Mouse (Mus musculus) gastrocnemius, postnatal 14 days (tissue): Measurements from ENCODE around the gene Pak6. TPM values are rescaled to one million over a fixed set of nuclear protein-coding genes. Genes with fewer than 3 reads are reported as not detected.

Experiments
- DNase-seq: peaks from one replicate; pipeline ENCODE4 v3.0.0; 2021; ENCODE audit warnings: mixed read lengths
- intact Hi-C: fragments of 180-260 bp; cut with DNase I; formaldehyde crosslinking; loops from one replicate; pipeline ENCODE4 v1.15.1; 2025; ENCODE audit warnings: low total_unique reads
- total RNA-seq, 2 experiments: library from RNA; stranded (reverse); gene quantifications; 2 replicates each; pipeline ENCODE4 v1.2.3; 2021

The Pak6 gene
- total RNA-seq, 2 experiments from 2014 or later, result 0.07 to 0.14 TPM

DNA sequence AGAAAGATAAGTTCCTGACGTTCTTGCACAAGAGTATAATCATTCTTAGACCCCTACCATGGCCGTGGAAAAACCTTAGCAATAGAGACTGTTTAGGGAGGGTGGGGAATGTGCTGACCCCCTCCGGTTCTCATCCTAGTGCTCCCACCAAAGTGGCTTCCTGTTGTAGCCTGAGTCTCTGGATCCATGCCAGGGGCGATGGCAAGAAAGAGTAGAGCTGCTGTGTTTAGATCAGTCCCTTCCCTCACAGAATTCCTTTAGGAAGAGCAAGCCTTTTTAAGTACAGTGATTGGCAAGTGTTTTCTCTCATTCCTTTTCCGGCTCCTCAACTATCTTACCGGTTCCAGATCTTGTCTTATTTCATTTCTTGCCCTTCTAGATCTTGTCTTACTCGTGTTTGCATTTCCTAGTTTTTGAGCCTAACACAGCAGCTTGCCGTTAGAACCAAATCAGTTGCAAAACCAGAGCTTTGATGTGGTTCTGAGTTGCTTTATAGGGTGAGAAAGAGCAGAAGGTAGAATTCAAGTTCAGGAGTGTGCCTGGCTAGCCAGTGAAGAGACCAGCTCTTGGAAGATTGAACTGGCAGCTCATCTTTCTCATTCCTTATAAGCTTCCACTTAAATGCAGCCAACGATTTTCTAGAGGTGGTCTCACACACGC, 84.3 kb downstream of the Pak6 start:
- intact Hi-C loops, result no loop called here
- DNase-seq, result no peak

Other genes starting within 250 kb of the Pak6 start
- 100 to 1,000 TPM; 130 to 138 TPM for gene Srp14, start 183.6 kb upstream of the Pak6 start, total RNA-seq
- gene Bmf, start 113.6 kb upstream of the Pak6 start, total RNA-seq, result 10 to 100 TPM; 12.8 to 16.4 TPM
- 1 to 10 TPM; 5.7 to 5.8 TPM for gene Bub1b, start 65.1 kb upstream of the Pak6 start, total RNA-seq
- gene Ankrd63, start 40.7 kb downstream of the Pak6 start, total RNA-seq, result not detected
- gene Plcb2, start 65.1 kb downstream of the Pak6 start, total RNA-seq, result under 1 TPM; 0.08 to 0.27 TPM
- gene Inafm2, start 82.5 kb downstream of the Pak6 start, total RNA-seq, result 1 to 10 TPM; 5.3 TPM
- gene Ccdc9b, start 99.4 kb downstream of the Pak6 start, total RNA-seq, result 1 to 10 TPM; 6.8 to 6.9 TPM
- gene Phgr1, start 109.5 kb downstream of the Pak6 start, total RNA-seq, result not detected
- gene Disp2, start 116.4 kb downstream of the Pak6 start, total RNA-seq, result under 1 TPM; 0.06 to 0.07 TPM
- gene Knstrn, start 150.7 kb downstream of the Pak6 start, total RNA-seq, result 1 to 10 TPM; 3.8 to 4.1 TPM
- 10 to 100 TPM; 68.8 to 85.3 TPM for gene Ivd, start 198.7 kb downstream of the Pak6 start, total RNA-seq
- gene Bahd1, start 237.1 kb downstream of the Pak6 start, total RNA-seq, result 1 to 10 TPM; 4.9 to 5.0 TPM